Mouse (Mus musculus) right cerebral cortex, postnatal 36 days (tissue): Measurements from ENCODE around the gene Ttc30a1.

Source experiments
- DNase-seq, 2 experiments: peaks; one replicate each; pipeline ENCODE4 v3.0.0; 2022; ENCODE audit warnings: low spot score in 2 of 2, mixed read lengths in 1 of 2

Gene Ttc30a1

GRCm38 (mm10) chr2:75981440-75982081 is at the start of gene Ttc30a1:
Ttc30a1 (minus strand) TSS chr2:75981967.
- peak; percentile 61 to 63 for DNase-seq

DNA sequence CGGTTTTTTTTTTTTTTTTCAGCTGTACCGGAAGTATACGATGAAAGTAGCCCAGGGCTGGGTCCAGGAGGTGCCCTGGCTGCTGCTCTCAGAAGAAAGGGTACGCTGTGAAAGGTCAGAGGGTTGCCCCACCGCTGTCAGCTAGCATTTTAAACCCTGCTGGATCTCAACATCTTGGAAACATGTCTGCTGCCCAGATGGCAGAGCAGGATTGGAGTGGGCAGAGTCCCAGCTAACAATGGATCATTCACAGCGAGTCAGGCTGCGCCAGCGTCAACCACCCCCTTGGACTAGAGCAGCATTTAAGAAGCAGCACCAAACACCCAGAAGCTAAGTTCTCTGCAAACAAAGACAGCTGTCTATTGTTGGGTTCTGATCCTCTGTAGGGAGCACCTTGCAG is 48.3 kb upstream of the Ttc30a1 start:
- DNase-seq, result peak; percentile 79

- DNase-seq, result peak; percentile 5 to 7
Measured at GRCm38 (mm10) chr2:76029081-76029901, 47.5 kb upstream of the Ttc30a1 start.

DNA sequence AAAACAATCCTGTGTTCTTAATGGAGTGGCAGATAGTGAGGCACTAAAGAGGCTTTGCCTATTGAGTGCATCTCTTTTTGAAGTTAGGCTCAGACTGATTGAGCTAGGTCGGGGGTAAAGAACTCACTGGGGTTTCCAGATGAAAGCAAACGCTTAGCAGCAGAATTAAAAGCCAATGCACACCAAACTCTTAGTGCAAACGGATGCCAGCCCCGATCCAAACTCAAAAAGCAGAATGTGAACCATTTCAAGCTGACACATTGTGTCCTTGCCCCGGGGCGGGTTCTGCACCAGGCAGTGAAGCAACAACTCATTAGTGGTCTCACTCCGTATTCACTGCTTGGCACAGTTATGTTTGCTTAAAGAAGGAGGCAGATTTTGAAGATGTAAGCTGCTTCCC is 35.1 kb upstream of the Ttc30a1 start:
- DNase-seq, result no peak

- DNase-seq, result no peak
Measured at GRCm38 (mm10) chr2:76016136-76016535, 34.4 kb upstream of the Ttc30a1 start.

GRCm38 (mm10) chr2:76015460-76015859 is 33.7 kb upstream of the Ttc30a1 start:
- no peak for DNase-seq

GRCm38 (mm10) chr2:76014659-76015058 is 32.9 kb upstream of the Ttc30a1 start:
- no peak for DNase-seq

DNA sequence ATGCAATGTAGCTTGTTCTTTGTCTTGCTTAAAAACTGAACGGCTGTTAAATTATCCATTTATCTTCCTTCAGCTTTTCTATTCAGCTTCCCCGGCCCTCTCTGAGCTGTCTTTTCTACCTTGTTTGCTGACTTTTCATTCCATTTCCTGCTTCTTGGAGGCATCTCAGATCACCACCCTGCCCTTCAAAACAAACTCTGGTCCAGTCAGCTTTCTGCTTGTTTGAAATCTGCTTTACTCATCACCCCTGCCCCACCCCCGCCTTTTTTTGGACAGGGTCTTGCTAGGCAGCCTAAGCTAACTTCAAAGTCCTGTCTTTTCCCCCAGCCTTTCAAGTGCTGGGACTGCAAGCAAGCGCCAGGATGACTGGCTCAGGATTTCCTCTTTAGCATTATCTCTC is 24.4 kb upstream of the Ttc30a1 start:
- DNase-seq, result no peak

- DNase-seq, result no peak
Measured at GRCm38 (mm10) chr2:76002899-76003298, 21.1 kb upstream of the Ttc30a1 start.

DNA sequence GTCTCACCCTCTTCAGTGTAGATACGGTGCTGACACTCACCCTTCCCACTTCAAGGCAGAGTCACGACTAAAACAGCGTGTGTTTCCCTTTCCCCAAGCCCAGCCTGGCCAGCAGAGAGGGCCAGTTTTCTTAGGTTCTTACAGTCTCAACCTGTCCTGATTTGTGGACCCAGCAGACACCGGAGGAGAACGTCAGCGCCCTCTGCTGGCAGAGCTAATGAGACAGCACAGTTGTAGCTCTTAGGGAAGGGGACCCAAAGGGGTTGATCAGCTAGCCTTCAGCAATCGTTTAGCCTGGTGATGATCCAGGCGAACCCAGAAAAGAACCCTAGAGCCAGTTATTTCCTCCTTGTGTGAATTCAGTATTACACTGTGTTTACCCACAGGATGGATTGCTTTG is 19.6 kb upstream of the Ttc30a1 start:
- no peak for DNase-seq

- DNase-seq, result no peak
Measured at GRCm38 (mm10) chr2:75999636-76000035, 17.9 kb upstream of the Ttc30a1 start.

GRCm38 (mm10) chr2:75998692-75999091 is 16.9 kb upstream of the Ttc30a1 start:
- no peak for DNase-seq

- DNase-seq, result no peak
Measured at GRCm38 (mm10) chr2:75997726-75998125, 16.0 kb upstream of the Ttc30a1 start.

DNA sequence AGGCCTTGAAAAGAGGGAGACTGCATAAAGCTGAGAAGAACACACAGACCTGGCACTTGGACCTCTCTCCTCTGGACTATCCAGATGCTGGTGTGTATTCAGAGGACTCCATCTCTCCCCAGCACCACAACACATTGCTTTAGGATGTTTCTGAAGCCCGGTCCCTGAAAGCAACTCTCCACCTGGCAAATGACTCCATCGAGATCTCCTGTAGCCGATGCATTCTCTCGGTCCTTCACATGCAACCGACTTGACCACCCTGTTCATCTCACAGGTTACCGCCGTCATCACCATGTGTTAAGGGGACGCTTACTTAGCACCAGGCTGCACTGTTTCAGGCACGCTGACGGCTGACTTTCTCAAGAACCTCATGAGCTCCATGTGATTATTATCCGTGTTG is 13.1 kb upstream of the Ttc30a1 start:
- no peak for DNase-seq

GRCm38 (mm10) chr2:75991581-75992205 is 9.9 kb upstream of the Ttc30a1 start:
- no peak for DNase-seq

- DNase-seq, result peak in 1 of 2 experiments; percentile 40
Measured at GRCm38 (mm10) chr2:75990885-75991539, 9.2 kb upstream of the Ttc30a1 start.

- no peak for DNase-seq
Measured at GRCm38 (mm10) chr2:75989694-75990093, 7.9 kb upstream of the Ttc30a1 start.

DNA sequence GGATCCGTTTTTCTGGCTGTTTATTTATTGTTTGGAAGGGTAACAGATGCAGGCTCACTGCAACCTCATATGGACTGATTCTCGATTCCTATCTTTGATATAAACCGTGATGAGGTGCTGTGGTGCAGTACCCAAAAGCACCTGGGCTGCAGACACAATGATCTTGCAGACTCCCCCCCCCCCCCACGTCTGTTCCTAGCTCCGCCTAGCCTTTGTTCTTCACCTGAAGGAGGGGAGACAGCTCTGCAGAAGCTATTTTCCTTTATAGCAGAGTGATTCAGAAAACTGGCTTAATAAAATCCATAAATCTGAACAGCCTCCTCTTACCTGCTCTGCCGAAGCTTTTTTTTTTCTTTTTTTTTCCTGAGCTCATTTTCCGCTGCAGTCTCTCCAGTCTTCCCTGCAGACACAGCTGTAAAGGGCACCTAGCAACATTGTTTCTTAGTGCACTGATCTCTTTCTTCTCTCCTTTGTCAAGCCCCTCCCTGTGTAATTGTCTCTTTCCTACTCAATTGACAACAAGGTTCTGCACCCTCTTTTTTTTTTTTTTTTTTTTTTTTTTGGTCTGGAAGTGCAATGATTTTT is 7.1 kb upstream of the Ttc30a1 start:
- DNase-seq, result no peak

GRCm38 (mm10) chr2:75988378-75988777 is 6.6 kb upstream of the Ttc30a1 start:
- DNase-seq, result no peak

GRCm38 (mm10) chr2:75987739-75988138 is 6.0 kb upstream of the Ttc30a1 start:
- DNase-seq, result no peak

DNA sequence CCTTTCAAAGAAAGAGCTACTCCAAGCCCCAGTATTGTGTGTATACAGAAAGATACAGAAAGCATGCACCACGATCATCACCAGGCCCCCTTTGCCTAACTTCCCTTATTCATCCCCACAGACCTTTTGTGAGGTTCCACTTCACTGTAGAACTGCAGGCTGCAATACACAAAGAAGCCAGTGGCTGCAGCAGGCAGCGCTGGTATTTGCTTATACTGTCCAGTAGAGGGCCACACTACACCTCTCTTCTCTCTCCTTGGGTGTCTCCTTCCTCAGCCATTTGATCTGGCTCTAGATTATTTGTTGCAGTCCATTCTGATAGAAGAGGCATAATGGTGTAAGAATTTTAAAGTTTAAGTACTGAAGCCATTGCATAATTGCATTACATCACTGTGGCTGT is 3.4 kb upstream of the Ttc30a1 start:
- peak; percentile 52 to 72 for DNase-seq

DNA sequence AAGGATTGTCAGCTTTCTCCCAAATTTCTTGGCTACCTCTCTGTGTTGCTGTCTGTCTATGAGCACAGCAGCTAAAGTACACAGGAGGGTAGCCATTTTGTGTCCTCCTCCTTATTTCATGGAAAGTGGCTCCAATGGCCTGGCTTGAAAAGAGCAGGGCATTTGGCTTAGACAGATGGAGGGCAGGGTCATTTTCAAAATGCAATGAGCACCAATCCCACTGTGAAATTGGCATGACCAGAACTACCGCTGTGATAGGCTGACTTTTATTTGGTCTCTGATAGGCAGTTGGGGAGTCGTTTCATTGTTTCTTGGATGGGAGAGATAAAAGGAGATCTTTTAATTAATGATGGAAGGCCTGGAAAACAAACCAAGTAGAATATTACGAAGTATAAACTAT is 2.1 kb upstream of the Ttc30a1 start:
- no peak for DNase-seq
